9 mouse cellular contexts compared by ENCODE assay signal in genomic region chr4:63409908-63410582, GRCm38 (mm10). TPM values are rescaled to one million over a fixed set of nuclear protein-coding genes. Genes with fewer than 3 reads are reported as not detected.
DNase-seq lines count a peak whose midpoint lies in the region; ATAC-seq and TF ChIP-seq lines count a peak whose summit lies in the region.
"Had no signal": no experiment of that assay in that cellular context is flagged by ENCODE, and none has a peak within 500 bp of the region (broad histone marks: within the 10 kb centered on the region; RNA-seq: fewer than 3 reads in every experiment).

No protein-coding gene starts in this region.

- intact Hi-C loops in heart, adult 2 months (cut with DNase I), result loop anchor here (1.0 to 10.0 kb wide), 3 partner anchors 42 to 895 kb away; partner anchors contain the start of genes Alad and Tmem268

- TF ChIP-seq POLR2A in heart, adult 2 months (IDR thresholded peaks at IDR 0.05; ENCODE audit: insufficient read depth, low read depth, low read length), result peak; percentile 57

- no peaks in the 10 kb centered on the region for H3K36me3 ChIP-seq in embryonic facial prominence, embryonic 10.5 days (replicated peaks)
- no peaks in the 10 kb centered on the region for H3K36me3 ChIP-seq in heart, adult 2 months (ENCODE audit: control insufficient read depth, insufficient read depth, low read length)
- H3K36me3 ChIP-seq in kidney, embryonic 15.5 days, result no peaks in the 10 kb centered on the region

- peak overlapping the region; percentile 49 for H3K9ac ChIP-seq in heart, adult 2 months (ENCODE audit: low read depth, low read length)
- H3K9ac ChIP-seq in kidney, embryonic 15.5 days, result peak overlapping the region; percentile 34

- peaks cover 30% of the 10 kb centered on the region for H3K4me1 ChIP-seq in embryonic facial prominence, embryonic 10.5 days
- peaks cover 4% of the 10 kb centered on the region for H3K4me1 ChIP-seq in heart, adult 2 months (ENCODE audit: control insufficient read depth, insufficient read depth, low read length)
- H3K4me1 ChIP-seq in kidney, embryonic 15.5 days, result peaks cover 38% of the 10 kb centered on the region

- no peak for TF ChIP-seq CTCF in heart, adult 2 months (IDR thresholded peaks at IDR 0.05)

- peak; percentile 85 for DNase-seq in Muller cell, postnatal 12 days (ENCODE audit: inconsistent ontology term)
- peak; percentile 84 for DNase-seq in embryonic facial prominence, embryonic 10.5 days (ENCODE audit: low spot score)
- peak; percentile 83 to 88 for DNase-seq in heart, adult 2 months
- DNase-seq in lung, postnatal 10 days, result peak; percentile 84
- DNase-seq in ovary, postnatal 36 days (ENCODE audit: low spot score), result peak; percentile 47
- peak; percentile 16 for DNase-seq in yolk sac, embryonic 10.5 days (ENCODE audit: low spot score)

- peaks cover 13% of the 10 kb centered on the region for H3K27me3 ChIP-seq in embryonic facial prominence, embryonic 10.5 days (replicated peaks; ENCODE audit: low read depth, poor library complexity, severe bottlenecking)
- no peaks in the 10 kb centered on the region for H3K27me3 ChIP-seq in heart, adult 2 months (ENCODE audit: control insufficient read depth, insufficient read depth, low read length)
- peaks cover 5% of the 10 kb centered on the region; the same call in 1 of the 2 replicates for H3K27me3 ChIP-seq in kidney, embryonic 15.5 days

- no peak for TF ChIP-seq EP300 in heart, adult 2 months (IDR thresholded peaks at IDR 0.05; ENCODE audit: insufficient read depth, low read depth, low read length)

- no peaks in the 10 kb centered on the region for H3K79me2 ChIP-seq in heart, adult 2 months (replicated peaks; ENCODE audit: control insufficient read depth, insufficient read depth, low read length)

- peak overlapping the region; percentile 82 for H3K27ac ChIP-seq in embryonic facial prominence, embryonic 10.5 days (replicated peaks)
- peak overlapping the region; percentile 60 for H3K27ac ChIP-seq in heart, adult 2 months
- peak overlapping the region; percentile 48; the same call in 1 of the 2 replicates for H3K27ac ChIP-seq in kidney, embryonic 15.5 days

- peak overlapping the region; percentile 97 for H3K4me2 ChIP-seq in kidney, embryonic 15.5 days

- ATAC-seq in CD4-positive, CD25-positive, alpha-beta regulatory T cell, adult 4 months, result peak; percentile 63
- peak; percentile 82 for ATAC-seq in kidney, embryonic 15.5 days (replicated peaks; ENCODE audit: low FRiP score)

- peak overlapping the region; percentile 76 for H3K4me3 ChIP-seq in embryonic facial prominence, embryonic 10.5 days
- H3K4me3 ChIP-seq in heart, adult 2 months, result peak overlapping the region; percentile 71
- H3K4me3 ChIP-seq in kidney, embryonic 15.5 days (replicated peaks), result peak overlapping the region; percentile 53

- H3K9me3 ChIP-seq in embryonic facial prominence, embryonic 10.5 days, result no peaks in the 10 kb centered on the region
- no peaks in the 10 kb centered on the region for H3K9me3 ChIP-seq in kidney, embryonic 15.5 days (replicated peaks)

- WGBS in embryonic facial prominence, embryonic 10.5 days, result under 1% methylated on average over 39 of the region's 39 CpGs
- under 1% methylated on average over 39 of the region's 39 CpGs for WGBS in heart, adult 2 months
- under 1% methylated on average over 39 of the region's 39 CpGs for WGBS in kidney, embryonic 15.5 days

RNA-seq across cellular contexts. Expression of gene Akna, which starts 6.9 kb away (rescaled TPM):
- polyA plus RNA-seq in CD4-positive, CD25-positive, alpha-beta regulatory T cell, adult 4 months (2017; shearing (Covaris generic)), result 100 to 1,000 TPM in 1 of 2 experiments, 10 to 100 TPM in 1; 95.9 to 158 TPM
- 11.8 and 12.0 TPM in 2 replicates for polyA plus RNA-seq in embryonic facial prominence, embryonic 10.5 days (2016; fragmentation: Nextera tagmentation; extraction: Ambion mirVana)
- total RNA-seq in heart, adult 2 months (2021), result 1 to 10 TPM; 3.5 to 3.9 TPM
- polyA plus RNA-seq in heart, adult 2 months (2012; rRNA removed), result 3.4 and 4.8 TPM in 2 replicates
- polyA plus RNA-seq in kidney, embryonic 15.5 days (2015; fragmentation: Nextera tagmentation; extraction: Ambion mirVana), result 7.4 and 8.3 TPM in 2 replicates

RNA-seq across cellular contexts. Expression of gene Orm2, which starts 47.8 kb away (rescaled TPM):
- polyA plus RNA-seq in CD4-positive, CD25-positive, alpha-beta regulatory T cell, adult 4 months (2017; shearing (Covaris generic)), result under 1 TPM in 1 of 2 experiments, not detected in 1; 0.43 TPM
- polyA plus RNA-seq in embryonic facial prominence, embryonic 10.5 days (2016; fragmentation: Nextera tagmentation; extraction: Ambion mirVana), result not detected in 2 replicates
- not detected for total RNA-seq in heart, adult 2 months (2021)
- polyA plus RNA-seq in heart, adult 2 months (2012; rRNA removed), result 0.73 TPM in 1 of 2 replicates, not detected in the other
- not detected in 2 replicates for polyA plus RNA-seq in kidney, embryonic 15.5 days (2015; fragmentation: Nextera tagmentation; extraction: Ambion mirVana)
- total RNA-seq: layer of hippocampus, postnatal 25 days had no signal

RNA-seq across cellular contexts. Expression of gene Orm3, which starts 54.1 kb away (rescaled TPM):
- 1 to 10 TPM in 1 of 2 experiments, under 1 TPM in 1; 0.79 to 1.2 TPM for polyA plus RNA-seq in CD4-positive, CD25-positive, alpha-beta regulatory T cell, adult 4 months (2017; shearing (Covaris generic))
- polyA plus RNA-seq in embryonic facial prominence, embryonic 10.5 days (2016; fragmentation: Nextera tagmentation; extraction: Ambion mirVana), result not detected in 2 replicates
- 1 to 10 TPM; 2.7 to 3.6 TPM for total RNA-seq in heart, adult 2 months (2021)
- polyA plus RNA-seq in heart, adult 2 months (2012; rRNA removed), result 0.41 TPM in 1 of 2 replicates, not detected in the other
- polyA plus RNA-seq in kidney, embryonic 15.5 days (2015; fragmentation: Nextera tagmentation; extraction: Ambion mirVana), result not detected in 2 replicates
- total RNA-seq: layer of hippocampus, postnatal 25 days had no signal

Comparison
In these comparisons a context has a peak if more than half of its experiments do, and no peak if none do; other contexts are left out.
1. Peak in every context shown above with its lines: DNase-seq, ATAC-seq, H3K4me3 ChIP-seq and H3K27ac ChIP-seq.
2. DNase-seq: peak in every context shown above with its lines; median percentile 86 in heart, adult 2 months; 85 in Muller cell, postnatal 12 days; 84 in embryonic facial prominence, embryonic 10.5 days; 84 in lung, postnatal 10 days; 47 in ovary, postnatal 36 days; 16 in yolk sac, embryonic 10.5 days.